Comparison of ENCODE assay signal across 22 mouse cellular contexts in the genomic region with DNA sequence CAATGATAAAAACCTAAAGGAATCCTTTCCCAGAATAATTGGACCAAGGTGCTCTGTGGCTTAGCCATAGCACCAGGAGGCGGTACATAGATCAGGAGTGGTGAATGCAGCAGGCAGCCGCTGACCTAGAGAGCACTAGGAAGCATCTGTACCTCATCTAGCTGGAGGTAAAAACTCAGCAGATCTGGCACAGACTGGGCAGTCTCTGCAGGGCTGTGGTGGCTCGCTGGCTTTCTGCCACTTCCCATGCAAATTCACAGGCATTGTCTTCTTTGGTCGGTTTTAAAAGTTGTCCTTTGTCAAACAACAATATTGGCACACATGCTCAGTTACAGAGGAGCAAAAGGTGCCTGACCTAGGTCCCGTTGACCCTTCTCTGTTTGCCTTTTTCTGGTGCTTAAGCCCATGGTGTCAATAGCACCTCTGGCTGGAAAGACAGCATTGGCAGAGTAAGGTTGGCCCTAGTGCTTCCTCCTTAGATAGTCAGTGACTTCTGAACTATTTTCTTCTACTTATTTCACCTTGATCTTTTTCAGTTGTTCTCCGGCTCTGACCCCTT.
DNase-seq lines count a peak whose midpoint lies in the region; ATAC-seq and TF ChIP-seq lines count a peak whose summit lies in the region.
"Had no signal": no experiment of that assay in that cellular context is flagged by ENCODE, and none has a peak within 500 bp of the region (broad histone marks: within the 10 kb centered on the region; RNA-seq: fewer than 3 reads in every experiment).

No protein-coding gene starts in this region.

- H3K36me3 ChIP-seq in embryonic facial prominence, embryonic 14.5 days (ENCODE audit: control insufficient read depth, insufficient read depth, low read length), result no peaks in the 10 kb centered on the region
- no peaks in the 10 kb centered on the region for H3K36me3 ChIP-seq in embryonic facial prominence, embryonic 10.5 days (replicated peaks)
- no peaks in the 10 kb centered on the region for H3K36me3 ChIP-seq in midbrain, postnatal 0 days (ENCODE audit: insufficient read depth, low read length)
- H3K36me3 ChIP-seq in midbrain, embryonic 10.5 days, result no peaks in the 10 kb centered on the region
- no peaks in the 10 kb centered on the region for H3K36me3 ChIP-seq in forebrain, embryonic 13.5 days (ENCODE audit: poor library complexity, severe bottlenecking)
- H3K36me3 ChIP-seq: forebrain, embryonic 15.5 days; G1E; heart, embryonic 15.5 days; limb, embryonic 10.5 days; liver, embryonic 13.5 days; lung, embryonic 15.5 days; midbrain, embryonic 13.5 days had no signal

- peak; percentile 36 for DNase-seq in embryonic facial prominence, embryonic 14.5 days (ENCODE audit: low spot score)
- no peak for DNase-seq in embryonic facial prominence, embryonic 10.5 days (ENCODE audit: low spot score)
- DNase-seq in midbrain, postnatal 0 days (ENCODE audit: low spot score), result peak; percentile 21
- DNase-seq in midbrain, embryonic 10.5 days (ENCODE audit: low spot score), result no peak
- peak; percentile 34 for DNase-seq in brain, embryonic 14.5 days (ENCODE audit: low read depth)
- peak; percentile 84 to 85 for DNase-seq in cerebellum, postnatal 10 days
- DNase-seq in gastrocnemius, postnatal 25 days, result no peak
- DNase-seq: adrenal gland, adult 2 months; gastrocnemius, postnatal 36 days; kidney, adult 2 months; kidney, postnatal 10 days; liver, embryonic 13.5 days; thymus, postnatal 14 days had no signal

- H3K4me3 ChIP-seq in embryonic facial prominence, embryonic 14.5 days (ENCODE audit: low read depth, low read length), result no peak overlapping the region
- H3K4me3 ChIP-seq in embryonic facial prominence, embryonic 10.5 days, result no peak overlapping the region
- no peak overlapping the region for H3K4me3 ChIP-seq in midbrain, postnatal 0 days (ENCODE audit: low read depth, low read length)
- no peak overlapping the region for H3K4me3 ChIP-seq in midbrain, embryonic 10.5 days
- H3K4me3 ChIP-seq in forebrain, embryonic 13.5 days, result no peak overlapping the region
- H3K4me3 ChIP-seq: erythroblast, embryonic 14.5 days; forebrain, embryonic 15.5 days; heart, embryonic 15.5 days; limb, embryonic 10.5 days; liver, embryonic 13.5 days; lung, embryonic 15.5 days; midbrain, embryonic 13.5 days had no signal

- H3K4me1 ChIP-seq in embryonic facial prominence, embryonic 14.5 days (ENCODE audit: control insufficient read depth, insufficient read depth, low read length), result peaks cover 10% of the 10 kb centered on the region; the same call in 1 of the 2 replicates
- H3K4me1 ChIP-seq in embryonic facial prominence, embryonic 10.5 days, result no peaks in the 10 kb centered on the region
- H3K4me1 ChIP-seq in midbrain, postnatal 0 days (ENCODE audit: insufficient read depth, low read length), result no peaks in the 10 kb centered on the region
- no peaks in the 10 kb centered on the region for H3K4me1 ChIP-seq in midbrain, embryonic 10.5 days
- 0 out of 2 replicates have a peak, but pooled peaks cover under 1% of the 10 kb centered on the region for H3K4me1 ChIP-seq in forebrain, embryonic 13.5 days
- H3K4me1 ChIP-seq: heart, embryonic 15.5 days; liver, embryonic 13.5 days; lung, embryonic 15.5 days; midbrain, embryonic 13.5 days had no signal

- TF ChIP-seq POLR2A in brain, embryonic 14.5 days (IDR thresholded peaks at IDR 0.05; ENCODE audit: borderline replicate concordance, extremely low read depth, insufficient read depth, insufficient read length, poor library complexity, severe bottlenecking), result no peak

- no peak for TF ChIP-seq CTCF in midbrain, postnatal 0 days (IDR thresholded peaks at IDR 0.05)
- TF ChIP-seq CTCF in brain, embryonic 14.5 days (IDR thresholded peaks at IDR 0.05; ENCODE audit: borderline replicate concordance, extremely low read depth, insufficient read depth, insufficient read length), result no peak

- no peak for ATAC-seq in embryonic facial prominence, embryonic 14.5 days (ENCODE audit: low read depth)
- no peak for ATAC-seq in midbrain, postnatal 0 days (ENCODE audit: low FRiP score)
- ATAC-seq in forebrain, embryonic 13.5 days, result no peak
- ATAC-seq: forebrain, embryonic 15.5 days; midbrain, embryonic 13.5 days had no signal

- no peaks in the 10 kb centered on the region for H3K27me3 ChIP-seq in embryonic facial prominence, embryonic 14.5 days (replicated peaks; ENCODE audit: control insufficient read depth, insufficient read depth, low read length)
- H3K27me3 ChIP-seq in embryonic facial prominence, embryonic 10.5 days (replicated peaks; ENCODE audit: low read depth, poor library complexity, severe bottlenecking), result no peaks in the 10 kb centered on the region
- H3K27me3 ChIP-seq in midbrain, postnatal 0 days (ENCODE audit: insufficient read depth, low read length), result no peaks in the 10 kb centered on the region
- no peaks in the 10 kb centered on the region for H3K27me3 ChIP-seq in midbrain, embryonic 10.5 days (ENCODE audit: low read depth, poor library complexity, severe bottlenecking)
- H3K27me3 ChIP-seq in forebrain, embryonic 13.5 days, result no peaks in the 10 kb centered on the region
- H3K27me3 ChIP-seq: forebrain, embryonic 15.5 days; heart, embryonic 15.5 days; liver, embryonic 13.5 days; lung, embryonic 15.5 days; midbrain, embryonic 13.5 days had no signal

- WGBS in embryonic facial prominence, embryonic 14.5 days, result 58% methylated on average over 6 of the region's 6 CpGs
- WGBS in embryonic facial prominence, embryonic 10.5 days, result 75% methylated on average over 6 of the region's 6 CpGs
- WGBS in midbrain, postnatal 0 days, result 73% methylated on average over 6 of the region's 6 CpGs
- 69% methylated on average over 6 of the region's 6 CpGs for WGBS in midbrain, embryonic 10.5 days
- 71% methylated on average over 6 of the region's 6 CpGs for WGBS in forebrain, embryonic 13.5 days

- H3K9ac ChIP-seq in embryonic facial prominence, embryonic 14.5 days (ENCODE audit: low read depth, low read length), result no peak overlapping the region
- no peak overlapping the region for H3K9ac ChIP-seq in midbrain, postnatal 0 days (replicated peaks; ENCODE audit: low read length, poor library complexity, severe bottlenecking)
- no peak overlapping the region for H3K9ac ChIP-seq in forebrain, embryonic 13.5 days
- H3K9ac ChIP-seq: forebrain, embryonic 15.5 days; heart, embryonic 15.5 days; liver, embryonic 13.5 days; lung, embryonic 15.5 days; midbrain, embryonic 13.5 days had no signal

- no peak overlapping the region for H3K27ac ChIP-seq in embryonic facial prominence, embryonic 14.5 days (replicated peaks; ENCODE audit: low read depth, low read length)
- H3K27ac ChIP-seq in embryonic facial prominence, embryonic 10.5 days (replicated peaks), result no peak overlapping the region
- no peak overlapping the region for H3K27ac ChIP-seq in midbrain, postnatal 0 days (ENCODE audit: low read depth, low read length)
- no peak overlapping the region for H3K27ac ChIP-seq in midbrain, embryonic 10.5 days (replicated peaks)
- H3K27ac ChIP-seq in forebrain, embryonic 13.5 days, result no peak overlapping the region
- H3K27ac ChIP-seq: forebrain, embryonic 15.5 days; heart, embryonic 15.5 days; limb, embryonic 10.5 days; liver, embryonic 13.5 days; lung, embryonic 15.5 days; macrophage; midbrain, embryonic 13.5 days had no signal

- no peaks in the 10 kb centered on the region for H3K9me3 ChIP-seq in embryonic facial prominence, embryonic 14.5 days (ENCODE audit: control insufficient read depth, low read length)
- no peaks in the 10 kb centered on the region for H3K9me3 ChIP-seq in embryonic facial prominence, embryonic 10.5 days
- H3K9me3 ChIP-seq in midbrain, postnatal 0 days (ENCODE audit: low read length), result no peaks in the 10 kb centered on the region
- H3K9me3 ChIP-seq in midbrain, embryonic 10.5 days (replicated peaks), result no peaks in the 10 kb centered on the region
- H3K9me3 ChIP-seq in forebrain, embryonic 13.5 days (replicated peaks), result no peaks in the 10 kb centered on the region
- H3K9me3 ChIP-seq: forebrain, embryonic 15.5 days; heart, embryonic 15.5 days; limb, embryonic 10.5 days; liver, embryonic 13.5 days; lung, embryonic 15.5 days; midbrain, embryonic 13.5 days had no signal

- H3K4me2 ChIP-seq in embryonic facial prominence, embryonic 14.5 days (ENCODE audit: low read depth, low read length), result no peak overlapping the region
- no peak overlapping the region for H3K4me2 ChIP-seq in midbrain, postnatal 0 days (ENCODE audit: low read depth, low read length, poor library complexity, severe bottlenecking)
- H3K4me2 ChIP-seq in forebrain, embryonic 13.5 days, result no peak overlapping the region
- H3K4me2 ChIP-seq: forebrain, embryonic 15.5 days; heart, embryonic 15.5 days; liver, embryonic 13.5 days; lung, embryonic 15.5 days; midbrain, embryonic 13.5 days had no signal

Comparison
In these comparisons a context has a peak if more than half of its experiments do, and no peak if none do; other contexts are left out.
1. DNase-seq: peak in embryonic facial prominence, embryonic 14.5 days (single experiment), midbrain, postnatal 0 days (single experiment), brain, embryonic 14.5 days (single experiment) and cerebellum, postnatal 10 days (2 of 2); none in embryonic facial prominence, embryonic 10.5 days (single experiment), midbrain, embryonic 10.5 days (single experiment) and gastrocnemius, postnatal 25 days (single experiment).